ENCODE assay signal across 21 mouse cellular contexts in genomic region chr11:52558782-52559181, GRCm38 (mm10).
"Had no signal": no experiment of that assay in that cellular context is flagged by ENCODE, and none has a peak within 500 bp of the region (broad histone marks: within the 10 kb centered on the region; RNA-seq: fewer than 3 reads in every experiment).

No protein-coding gene starts in this region.

- H3K4me2 ChIP-seq: liver, embryonic 15.5 days; lung, embryonic 15.5 days; midbrain, embryonic 13.5 days; neural tube, embryonic 13.5 days; stomach, embryonic 15.5 days had no signal

- H3K4me3 ChIP-seq: left cerebral cortex, adult 2 months; liver, embryonic 15.5 days; lung, embryonic 15.5 days; megakaryocyte, embryonic 14.5 days; midbrain, embryonic 10.5 days; midbrain, embryonic 13.5 days; myocyte; neural tube, embryonic 13.5 days; stomach, embryonic 15.5 days had no signal

- H3K4me1 ChIP-seq: liver, embryonic 15.5 days had no signal

- H3K9me3 ChIP-seq: liver, embryonic 15.5 days; lung, embryonic 15.5 days; megakaryocyte, embryonic 14.5 days; midbrain, embryonic 10.5 days; midbrain, embryonic 13.5 days; neural tube, embryonic 13.5 days; stomach, embryonic 15.5 days had no signal

- ATAC-seq: intestine, embryonic 16.5 days; midbrain, embryonic 13.5 days; midbrain, embryonic 16.5 days had no signal

- DNase-seq: kidney, adult 18-20 months; kidney, postnatal 25 days; layer of hippocampus, postnatal 36 days; lung, adult 18-20 months; lung, postnatal 10 days; lung, postnatal 36 days; retina, postnatal 1 day; right cerebral cortex, postnatal 25 days; spleen, adult 18-20 months; thymus, postnatal 25 days had no signal

- H3K27ac ChIP-seq: left cerebral cortex, adult 2 months; liver, embryonic 15.5 days; lung, embryonic 15.5 days; midbrain, embryonic 10.5 days; midbrain, embryonic 13.5 days; neural tube, embryonic 13.5 days; stomach, embryonic 15.5 days had no signal

- H3K27me3 ChIP-seq: liver, embryonic 15.5 days; lung, embryonic 15.5 days; midbrain, embryonic 13.5 days; stomach, embryonic 15.5 days had no signal

- H3K36me3 ChIP-seq: liver, embryonic 15.5 days; lung, embryonic 15.5 days; midbrain, embryonic 10.5 days; midbrain, embryonic 13.5 days; neural tube, embryonic 13.5 days; stomach, embryonic 15.5 days had no signal

- H3K9ac ChIP-seq: liver, embryonic 15.5 days; lung, embryonic 15.5 days; midbrain, embryonic 13.5 days; neural tube, embryonic 13.5 days; stomach, embryonic 15.5 days had no signal
